Mouse (Mus musculus) c-Kit-negative CD71-positive TER-119-positive erythroid progenitor cells, embryonic 14.5 days (primary cell): ENCODE measurements around the gene Pappa.

ENCODE experiments used
- DNase-seq: peaks from one replicate; pipeline ENCODE4 v3.0.0-alpha.2; 2013; ENCODE audit warnings: low read depth, low spot score

Gene Pappa

DNA sequence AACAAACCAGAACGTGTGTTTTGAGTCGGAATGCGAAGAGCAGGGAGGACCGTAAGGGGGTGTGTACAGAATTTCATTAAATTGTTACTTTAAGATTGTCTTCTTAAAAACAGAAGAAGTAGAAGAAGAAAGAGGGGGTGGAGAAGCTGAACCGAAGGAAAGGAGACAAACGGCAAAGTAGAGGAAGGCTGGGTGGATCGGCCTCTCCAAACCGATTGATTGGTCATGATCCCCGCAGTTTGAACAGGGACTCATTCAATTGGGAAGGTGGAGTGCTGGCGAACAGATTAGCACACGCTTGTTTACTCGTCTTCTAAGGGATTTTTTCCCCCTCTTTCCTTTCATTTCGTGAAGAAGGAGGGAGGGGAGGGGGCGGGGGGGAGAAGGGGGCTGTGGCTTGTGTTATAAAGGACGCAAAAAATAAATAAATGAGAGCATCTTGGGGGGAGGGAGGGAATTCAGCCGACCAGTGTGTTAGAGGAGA, at the start of gene Pappa:
Gene Pappa, plus strand, starts transcription at position 434 of the 484 bp plus-strand sequence.
- DNase-seq: no peak

DNA sequence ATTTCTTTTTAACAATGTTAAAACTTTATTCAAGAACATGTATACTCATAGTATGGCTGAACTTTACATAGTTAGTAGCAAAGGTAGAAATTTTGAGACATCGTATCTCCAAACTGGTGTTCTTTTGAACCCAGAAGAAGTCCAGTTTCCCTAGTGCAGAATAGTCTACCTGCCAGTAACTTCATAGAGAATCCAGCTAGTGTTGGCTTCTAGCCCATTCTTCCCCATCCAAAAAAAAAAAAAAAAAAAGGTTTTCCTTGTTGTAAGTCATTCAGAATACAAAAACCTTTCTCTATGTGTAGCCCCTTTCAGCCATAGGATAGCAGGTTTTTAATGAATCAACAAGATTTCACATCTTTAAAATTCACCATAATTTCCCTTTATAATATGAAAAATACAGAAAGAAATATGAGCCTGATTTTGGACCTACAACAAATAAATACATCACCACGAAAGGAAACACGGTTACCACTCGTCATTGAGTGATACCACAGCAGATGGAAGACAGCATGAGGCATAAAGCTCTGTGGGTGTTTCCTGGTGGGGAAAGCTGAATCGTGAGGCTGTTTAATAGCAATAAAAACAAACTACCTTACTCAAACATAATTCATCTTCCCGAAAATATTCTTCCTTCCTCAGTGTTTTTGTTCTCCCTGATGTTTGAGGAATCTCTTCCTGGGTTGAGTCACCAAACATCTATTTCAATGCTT, 45.9 kb upstream of the Pappa start:
- no peak for DNase-seq

DNA sequence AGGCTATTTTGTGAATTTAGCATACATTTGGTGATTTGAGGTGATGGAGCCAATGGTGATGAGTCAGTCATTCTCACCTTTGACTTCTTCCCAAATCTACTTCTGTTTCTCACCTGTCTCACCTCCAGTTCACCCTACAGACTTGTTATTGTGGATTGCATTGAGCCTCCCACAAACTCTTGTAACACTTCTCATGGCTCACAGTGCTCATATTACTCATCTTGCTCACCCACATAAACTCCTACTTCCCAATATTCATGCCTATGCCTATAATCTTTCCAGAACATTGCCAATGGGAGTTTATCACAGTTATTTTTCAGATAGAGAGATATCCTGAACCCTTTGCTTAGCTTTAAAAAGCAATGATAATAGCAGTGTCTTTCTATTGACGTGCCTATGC, 37.1 kb upstream of the Pappa start:
- no peak for DNase-seq

DNA sequence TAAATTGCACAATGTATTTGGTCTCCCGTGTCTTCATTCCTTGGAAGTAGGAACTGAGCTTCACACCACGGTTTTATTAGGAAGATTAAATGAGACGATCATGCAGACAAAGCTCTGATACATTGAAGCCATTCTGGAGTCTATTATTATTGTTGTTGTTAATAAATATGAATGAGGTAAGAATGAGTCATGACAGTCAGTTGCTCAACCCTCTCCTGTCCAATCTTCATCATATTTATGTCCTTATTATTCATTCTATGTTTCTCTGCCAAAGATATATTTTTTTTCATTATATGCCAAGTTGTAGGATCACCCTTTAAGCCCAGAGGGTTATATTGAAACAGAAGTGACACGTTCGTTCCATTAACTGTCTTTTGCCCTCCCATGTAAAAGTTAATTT, 36.4 kb upstream of the Pappa start:
- no peak for DNase-seq

DNA sequence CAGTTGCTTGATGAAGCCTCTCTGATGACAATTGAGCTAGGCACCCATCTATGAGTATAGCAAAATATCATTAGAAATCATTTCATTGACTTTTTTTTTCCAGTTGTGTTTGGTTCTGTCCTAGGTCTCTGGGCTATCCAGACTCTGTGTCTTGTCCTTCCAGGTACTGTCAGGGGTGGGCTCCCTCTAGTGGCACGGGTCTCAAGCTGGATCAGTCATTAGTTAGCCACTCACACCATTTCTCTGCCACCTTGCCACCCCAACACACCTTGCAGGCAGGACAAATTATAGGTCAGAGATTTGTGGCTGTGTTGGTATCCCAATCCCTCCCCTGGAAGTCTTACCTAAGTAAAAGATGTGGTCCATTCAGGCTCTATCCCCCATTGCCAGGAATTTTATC, 31.8 kb upstream of the Pappa start:
- no peak for DNase-seq

DNA sequence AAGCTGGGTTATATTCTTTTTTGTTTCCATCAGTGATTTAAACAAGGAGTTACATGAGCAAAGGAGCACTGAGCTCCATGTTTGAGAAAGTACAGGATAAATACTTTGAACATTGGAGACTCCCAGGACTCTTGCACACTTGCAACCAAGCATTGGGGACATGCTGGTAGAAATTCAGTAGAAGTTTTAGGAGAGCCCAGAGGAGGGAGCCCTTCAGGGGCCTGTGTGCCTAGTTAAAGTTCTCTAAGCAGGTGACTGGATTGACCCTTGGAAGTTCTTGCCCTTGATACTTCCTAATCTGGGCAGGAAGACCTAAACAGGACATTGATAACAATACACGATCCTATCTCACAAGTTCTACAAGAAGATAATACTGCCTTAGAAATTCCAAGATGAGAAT, 3.6 kb upstream of the Pappa start:
- DNase-seq: no peak

DNA sequence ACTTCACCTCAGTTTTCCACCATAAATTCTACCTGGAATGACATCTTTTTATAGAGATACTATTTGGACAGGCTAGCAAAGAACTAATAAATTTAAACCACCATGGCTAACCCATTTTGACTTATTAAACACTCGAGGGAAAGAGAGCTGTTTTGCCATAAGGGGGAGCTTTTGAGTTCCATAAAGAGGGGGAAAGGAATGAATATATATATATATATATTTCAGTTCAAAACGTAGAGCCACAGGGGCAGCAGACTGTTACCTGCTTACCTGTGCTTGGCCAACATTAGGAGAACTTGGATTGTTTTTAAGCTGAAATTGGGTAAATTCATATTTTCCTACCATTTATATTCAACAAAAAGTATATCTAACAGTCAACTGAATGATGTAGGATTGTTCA, 1.1 kb upstream of the Pappa start:
- no peak for DNase-seq

DNA sequence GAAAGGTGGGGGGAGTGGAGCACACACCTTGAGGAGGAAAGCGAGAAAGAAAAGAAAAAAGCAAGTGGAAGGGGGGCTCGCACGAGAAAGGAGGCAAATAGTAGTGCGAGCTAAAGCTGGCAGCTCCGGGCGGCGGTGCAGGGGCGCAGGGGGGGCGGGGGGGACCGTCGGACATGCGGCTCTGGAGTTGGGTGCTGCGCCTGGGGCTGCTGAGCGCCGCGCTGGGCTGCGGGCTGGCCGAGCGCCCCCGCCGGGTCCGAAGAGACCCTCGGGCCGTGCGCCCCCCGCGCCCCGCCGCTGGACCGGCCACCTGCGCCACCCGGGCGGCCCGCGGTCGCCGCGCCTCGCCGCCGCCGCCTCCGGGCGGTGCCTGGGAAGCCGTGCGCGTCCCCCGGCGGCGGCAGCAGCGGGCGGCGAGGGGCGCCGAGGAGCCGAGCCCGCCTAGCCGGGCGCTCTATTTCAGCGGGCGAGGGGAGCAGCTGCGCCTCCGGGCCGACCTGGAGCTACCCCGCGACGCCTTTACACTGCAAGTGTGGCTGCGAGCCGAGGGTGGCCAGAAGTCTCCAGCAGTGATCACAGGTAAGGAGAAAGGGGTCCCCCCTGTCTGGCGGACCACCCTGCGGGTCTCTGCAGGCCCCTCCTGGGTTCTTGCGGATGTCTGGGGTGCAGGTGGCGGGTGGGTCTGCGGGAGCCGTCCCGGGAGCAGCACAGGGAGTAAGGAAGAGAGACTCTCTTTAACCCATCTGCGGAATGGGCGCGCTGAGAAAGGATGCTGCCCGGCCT, 586 bp downstream of the Pappa start:
- DNase-seq: no peak

DNA sequence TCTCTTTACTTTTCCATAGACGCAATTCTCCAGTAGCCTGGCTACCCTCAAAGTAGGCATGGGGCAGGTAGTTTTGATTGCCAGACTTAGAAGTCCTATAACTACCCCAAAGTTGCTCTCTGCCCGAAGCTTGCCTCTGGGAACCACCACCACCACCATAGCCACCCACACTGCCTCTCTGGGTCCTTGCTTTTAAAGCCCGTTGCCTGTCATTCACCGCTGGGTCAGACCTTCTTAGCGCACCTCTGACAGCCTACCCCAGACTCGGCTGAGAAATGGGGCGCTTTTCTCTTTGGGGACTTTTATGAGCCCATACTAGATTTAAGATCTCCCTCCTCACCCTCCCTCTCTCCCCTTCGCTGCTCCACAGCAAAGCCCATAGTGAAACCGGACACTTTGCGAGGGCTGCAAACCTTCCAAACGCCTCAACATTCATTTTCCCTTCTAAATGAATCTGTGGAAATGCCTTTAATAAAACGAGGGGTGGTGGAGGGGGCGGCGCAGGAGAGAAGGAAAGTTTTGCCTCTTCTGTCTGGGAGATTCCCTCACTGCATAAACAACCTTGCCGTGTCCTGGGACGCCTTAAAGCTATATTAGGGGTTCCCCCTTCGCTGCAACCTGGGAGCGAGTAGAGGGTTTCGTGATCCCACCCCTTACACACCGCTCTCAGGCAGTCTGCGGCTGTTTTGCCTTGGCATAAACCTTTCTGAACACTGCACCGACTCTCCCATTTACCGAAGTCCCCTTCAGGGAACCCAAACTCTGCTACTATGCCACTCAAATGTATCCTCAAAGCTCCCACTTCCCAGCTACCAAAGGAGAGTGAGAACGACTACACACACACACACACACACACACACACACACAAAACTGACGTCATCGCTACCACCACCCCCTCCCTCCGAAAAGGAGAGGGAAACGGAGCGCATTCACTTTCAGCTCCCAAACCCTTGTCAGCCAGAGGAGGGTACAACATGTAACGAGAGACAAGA, 1.7 kb downstream of the Pappa start:
- no peak for DNase-seq

DNA sequence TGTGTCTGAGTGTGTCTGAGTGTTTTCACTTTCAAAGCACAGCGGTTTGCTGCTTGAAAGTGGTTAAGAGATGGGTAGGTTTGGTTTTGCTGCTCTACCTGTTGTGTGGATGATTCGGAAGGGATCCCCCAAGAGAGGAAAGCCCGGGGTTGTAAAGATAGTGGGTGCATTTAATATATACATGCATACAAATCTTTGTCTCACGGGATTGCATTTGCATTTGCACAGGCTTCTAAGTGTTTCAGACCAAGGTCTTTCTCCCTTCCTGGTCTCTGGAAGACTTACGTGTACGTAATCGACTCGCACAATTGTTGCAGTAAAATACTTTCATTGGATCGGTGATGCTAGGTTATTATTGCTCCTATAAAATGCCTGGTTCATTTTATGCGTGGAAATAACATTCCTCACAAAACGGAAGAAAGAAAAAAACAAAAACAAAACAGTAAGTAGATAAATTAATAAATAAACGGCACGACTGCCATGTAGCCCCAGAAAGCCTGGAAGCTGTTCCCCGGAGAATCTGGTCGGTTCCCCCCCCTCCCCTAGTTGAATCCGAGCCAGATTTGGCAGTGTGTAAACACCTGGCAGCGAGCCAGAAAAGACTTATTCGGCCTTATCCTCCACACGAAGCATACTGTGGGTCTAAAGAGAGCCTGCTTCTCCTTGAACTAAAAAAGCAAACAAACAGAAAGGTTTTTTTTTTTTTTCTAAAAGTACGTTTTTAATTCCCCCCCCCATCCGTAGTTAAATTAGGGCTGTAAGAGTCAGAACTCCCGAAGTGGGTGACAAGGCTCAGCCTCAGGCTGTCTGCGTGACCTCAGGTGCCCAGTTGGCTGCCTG, 2.7 kb downstream of the Pappa start:
- DNase-seq: no peak

DNA sequence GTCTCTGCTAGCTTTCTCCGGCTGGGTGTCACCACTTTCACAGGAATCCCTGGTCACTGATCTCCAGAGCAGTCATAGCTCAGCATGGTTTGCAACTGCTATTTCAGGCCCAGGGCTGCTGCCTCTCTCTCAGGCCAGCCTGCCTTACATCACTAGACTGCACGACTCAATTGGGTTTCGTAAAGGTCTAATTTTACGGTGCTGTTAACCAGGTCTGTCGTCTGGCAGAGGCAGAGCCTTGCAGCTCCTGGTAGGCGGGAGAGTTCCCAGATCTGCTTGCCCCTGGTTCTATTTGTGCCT, 3.3 kb downstream of the Pappa start:
- no peak for DNase-seq

DNA sequence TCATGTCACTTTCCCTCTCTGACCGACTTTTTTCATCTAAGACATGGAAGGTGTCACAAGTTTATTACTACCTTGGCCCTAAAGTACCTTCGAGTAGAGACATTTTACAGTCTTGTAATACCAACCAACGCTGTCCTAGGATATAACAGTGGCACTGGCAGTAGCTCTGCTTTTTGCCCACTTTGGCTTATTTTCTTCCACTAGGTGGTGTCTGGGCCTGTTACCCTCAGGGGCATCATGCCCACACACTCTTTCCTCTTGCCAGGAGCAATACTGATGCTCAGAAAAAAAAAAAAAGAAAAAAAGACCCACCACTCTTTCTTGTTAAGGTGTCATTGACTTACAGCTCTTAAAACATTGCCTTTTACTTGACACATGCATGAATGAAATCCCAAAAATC, 8.7 kb downstream of the Pappa start:
- DNase-seq: no peak

DNA sequence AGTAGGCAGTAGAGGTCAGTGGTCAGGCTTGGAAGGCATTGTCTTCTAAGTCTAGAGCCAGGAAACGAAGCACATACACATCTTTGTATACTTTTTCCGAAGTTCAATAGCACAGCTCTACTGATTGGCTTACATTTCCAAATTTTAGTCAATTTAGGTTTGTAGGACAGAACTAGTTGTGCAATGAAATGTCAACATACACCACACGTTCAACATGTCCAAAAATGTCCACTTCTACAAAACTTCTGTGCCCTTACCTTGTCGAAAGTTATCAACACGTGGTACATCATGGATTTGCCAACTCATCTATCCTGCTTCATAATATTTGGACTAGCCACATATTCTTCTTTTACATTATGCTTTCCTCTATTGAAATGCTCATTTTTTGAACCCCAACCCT, 10.4 kb downstream of the Pappa start:
- DNase-seq: no peak

DNA sequence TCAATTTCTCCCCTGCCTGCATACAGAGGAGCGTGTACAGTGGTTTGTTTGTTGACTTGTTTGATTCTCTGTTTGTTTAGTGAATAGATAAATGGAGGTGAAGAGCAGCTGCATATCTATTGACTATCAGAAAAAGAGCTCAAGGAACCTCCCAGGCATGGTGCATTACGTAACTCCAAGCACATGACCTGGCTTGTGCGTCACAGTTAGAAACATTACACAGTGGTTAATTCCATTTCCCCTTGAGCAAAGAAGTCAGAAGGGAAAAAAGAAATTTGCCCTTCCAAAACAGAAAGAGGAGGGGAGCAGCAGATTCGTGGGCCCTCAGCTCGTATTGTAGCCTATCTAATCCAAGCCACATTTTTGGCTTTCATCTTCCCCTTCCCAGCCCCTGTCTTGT, 11.1 kb downstream of the Pappa start:
- no peak for DNase-seq

DNA sequence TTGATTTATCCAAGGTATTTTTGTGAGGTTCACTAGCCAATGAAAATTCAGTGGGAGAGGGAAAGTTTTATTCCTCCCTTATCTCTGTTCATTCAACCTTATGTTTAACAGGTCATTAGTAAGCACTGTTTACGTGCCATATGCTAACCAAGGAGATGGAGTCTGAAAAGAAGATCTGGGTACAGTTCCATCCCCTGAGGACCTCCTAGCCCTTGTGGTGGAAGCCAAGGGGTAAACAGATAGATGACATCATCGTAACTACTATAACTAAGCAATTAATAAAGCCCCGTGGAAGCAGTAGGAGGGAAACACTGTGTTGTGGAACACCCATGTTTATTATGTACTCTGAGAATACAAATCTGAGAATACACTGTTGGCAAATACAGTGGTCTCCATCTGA, 12.6 kb downstream of the Pappa start:
- no peak for DNase-seq

DNA sequence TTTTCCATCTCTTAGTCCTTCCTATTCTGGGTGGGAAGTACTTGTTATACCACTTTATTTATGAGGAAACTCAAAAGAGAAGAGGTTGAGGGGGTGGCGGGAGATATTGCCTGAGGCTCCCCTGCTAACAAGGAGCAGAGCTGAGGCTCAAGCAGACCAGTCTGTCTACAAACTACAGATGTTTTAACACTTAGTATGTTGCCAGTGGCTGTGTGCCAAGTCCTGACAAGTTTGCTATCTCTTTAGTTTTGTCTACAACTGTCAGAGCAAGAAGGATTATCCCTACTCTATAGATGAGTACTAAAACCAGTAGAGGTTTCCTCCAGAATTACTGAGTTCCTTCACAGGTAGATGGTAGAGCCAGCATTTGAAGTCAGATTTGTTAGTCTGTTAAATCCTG, 23.0 kb downstream of the Pappa start:
- no peak for DNase-seq

DNA sequence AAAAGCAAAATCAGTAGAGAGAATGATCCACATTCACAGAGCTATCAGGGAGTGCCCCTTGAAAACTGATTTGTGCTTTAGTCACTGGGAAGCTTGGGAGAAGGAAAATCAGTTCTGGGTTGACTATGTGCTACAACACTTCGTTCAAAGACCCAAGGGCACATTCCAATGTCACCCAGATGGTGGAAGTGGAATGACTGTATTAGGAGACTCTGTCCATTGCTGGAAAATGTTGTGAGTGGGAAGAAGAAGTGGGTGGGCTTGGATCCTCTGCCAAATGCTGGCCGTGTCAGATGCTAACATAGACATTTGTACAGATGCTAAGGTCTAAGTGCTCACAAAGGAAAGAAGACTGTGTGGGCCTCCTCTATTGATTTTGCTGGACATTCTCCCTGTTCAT, 29.6 kb downstream of the Pappa start:
- DNase-seq: no peak

DNA sequence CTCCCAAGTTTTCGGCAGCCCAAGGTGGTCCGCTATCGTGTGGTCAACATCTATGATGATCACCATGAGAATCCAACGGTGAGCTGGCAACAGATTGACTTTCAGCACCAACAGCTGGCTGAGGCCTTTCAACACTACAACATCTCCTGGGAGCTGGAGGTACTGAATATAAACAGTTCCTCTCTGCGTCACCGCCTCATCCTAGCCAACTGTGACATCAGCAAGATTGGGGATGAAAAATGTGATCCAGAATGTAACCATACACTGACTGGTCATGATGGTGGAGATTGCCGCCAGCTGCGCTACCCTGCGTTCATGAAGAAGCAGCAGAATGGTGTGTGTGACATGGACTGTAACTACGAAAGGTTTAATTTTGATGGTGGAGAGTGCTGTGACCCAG, 32.3 kb downstream of the Pappa start:
- DNase-seq: no peak

DNA sequence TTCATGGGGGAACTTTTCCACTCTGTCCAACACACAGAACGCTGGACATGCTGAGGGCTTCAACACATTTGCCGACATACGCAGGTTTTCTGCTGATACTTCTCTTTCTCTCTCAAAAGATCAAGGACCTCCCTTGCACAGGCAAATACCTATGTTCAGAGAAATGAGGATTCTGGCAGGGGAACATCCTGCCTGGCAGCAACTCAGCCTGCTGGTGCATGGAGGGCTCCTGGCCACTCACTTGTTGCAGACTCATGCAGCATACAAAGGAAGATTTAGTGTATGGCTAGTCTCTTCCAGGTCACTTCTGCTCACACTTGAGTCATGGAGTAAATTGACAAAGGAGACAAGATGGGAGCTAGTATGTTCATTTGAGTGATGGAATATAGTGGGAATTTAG, 34.7 kb downstream of the Pappa start:
- DNase-seq: no peak

DNA sequence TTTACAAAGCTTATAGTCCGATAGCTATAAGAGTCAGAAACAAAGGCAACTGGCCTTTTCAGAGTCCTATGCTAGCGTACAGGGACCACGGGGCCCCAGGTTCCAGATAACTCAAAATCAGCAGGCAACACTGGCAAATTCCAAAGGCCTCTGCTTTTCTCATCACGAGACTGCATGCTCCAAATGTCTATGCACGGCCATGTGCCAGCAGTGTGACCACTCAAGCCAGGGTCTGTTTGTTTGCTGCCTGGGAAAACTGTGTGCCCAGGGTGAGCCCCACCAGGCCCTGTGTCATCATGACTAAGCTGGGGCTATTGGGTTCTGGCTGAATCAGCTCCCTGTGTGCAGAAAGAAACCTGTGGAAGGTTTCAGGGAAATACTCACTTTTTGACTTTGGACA, 35.5 kb downstream of the Pappa start:
- no peak for DNase-seq

DNA sequence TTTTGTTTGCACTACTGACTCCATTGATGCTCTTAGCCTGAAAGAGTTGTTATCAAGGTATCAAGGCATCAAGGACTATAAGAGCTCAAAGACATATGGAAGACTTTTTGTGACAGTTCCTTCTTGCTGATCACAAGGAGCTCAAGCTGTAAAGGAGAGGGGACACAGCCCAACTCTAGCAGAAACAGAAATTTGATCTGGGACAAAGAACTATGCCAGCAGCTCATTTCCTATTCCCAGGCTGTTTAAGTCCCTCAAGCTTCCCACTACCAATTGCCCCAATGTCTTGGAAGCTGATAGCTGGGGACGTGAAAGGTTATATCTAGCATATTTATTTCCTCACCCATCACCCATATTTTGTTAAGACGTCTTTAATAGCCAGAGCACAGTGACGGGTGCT, 39.7 kb downstream of the Pappa start:
- DNase-seq: no peak
